Mouse (Mus musculus) adrenal gland, postnatal 14 days (tissue): Measurements from ENCODE around the gene Atad1. TPM values are rescaled to one million over a fixed set of nuclear protein-coding genes. Genes with fewer than 3 reads are reported as not detected.
"Not testable (repeated sequence)": the region's sequence is repeated elsewhere in the genome, so short reads cannot be mapped to it uniquely, and the experiment has no call there.

Source experiments
- DNase-seq: peaks from one replicate; pipeline ENCODE4 v3.0.0; 2021; ENCODE audit warnings: mixed read lengths
- total RNA-seq: library from RNA; stranded (reverse); gene quantifications from 2 replicates; pipeline ENCODE4 v1.2.3, GENCODE M21; 2021

The Atad1 gene
- total RNA-seq, 1 experiment from 2014 or later, result 65.0 TPM

DNA sequence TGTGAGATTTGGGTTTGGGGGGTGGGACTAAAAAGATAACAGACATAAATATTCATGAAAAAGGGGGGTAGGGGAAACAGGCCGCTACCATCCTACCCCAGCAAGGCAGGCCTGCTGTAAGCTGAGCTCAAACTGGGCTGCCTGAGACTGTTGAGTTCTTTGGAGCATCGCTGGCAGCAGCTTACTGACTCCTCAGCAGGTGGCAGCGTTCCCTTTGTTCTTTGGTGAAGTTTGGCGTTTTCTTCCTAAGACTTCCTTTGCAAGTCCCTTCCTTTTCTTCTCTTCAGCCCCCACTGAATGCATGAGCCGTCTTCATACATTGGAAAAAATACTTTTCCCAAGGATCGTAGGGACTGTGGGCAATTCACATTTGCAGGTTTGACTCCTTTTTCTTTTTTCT is 9.8 kb upstream of the Atad1 start:
- peak; percentile 24 for DNase-seq

- DNase-seq, result no peak
Measured at GRCm38 (mm10) chr19:32740641-32741345, 1.2 kb upstream of the Atad1 start.

- no peak for DNase-seq
Measured at GRCm38 (mm10) chr19:32737844-32738243, 1.7 kb downstream of the Atad1 start.

- no peak for DNase-seq
Measured at GRCm38 (mm10) chr19:32732922-32733321, 6.7 kb downstream of the Atad1 start.

GRCm38 (mm10) chr19:32729785-32730184 is 9.8 kb downstream of the Atad1 start:
- DNase-seq, result no peak

GRCm38 (mm10) chr19:32726451-32727325 is 12.9 kb downstream of the Atad1 start:
- DNase-seq, result no peak

- no peak for DNase-seq
Measured at GRCm38 (mm10) chr19:32723817-32724216, 15.8 kb downstream of the Atad1 start.

- DNase-seq, result no peak
Measured at GRCm38 (mm10) chr19:32720319-32720718, 19.3 kb downstream of the Atad1 start.

- no peak for DNase-seq
Measured at GRCm38 (mm10) chr19:32717590-32717989, 22.0 kb downstream of the Atad1 start.

GRCm38 (mm10) chr19:32715681-32716080 is 23.9 kb downstream of the Atad1 start:
- DNase-seq, result no peak

GRCm38 (mm10) chr19:32715201-32715600 is 24.4 kb downstream of the Atad1 start:
- DNase-seq, result peak; percentile 84

- DNase-seq, result no peak
Measured at GRCm38 (mm10) chr19:32713471-32713870, 26.1 kb downstream of the Atad1 start.

DNA sequence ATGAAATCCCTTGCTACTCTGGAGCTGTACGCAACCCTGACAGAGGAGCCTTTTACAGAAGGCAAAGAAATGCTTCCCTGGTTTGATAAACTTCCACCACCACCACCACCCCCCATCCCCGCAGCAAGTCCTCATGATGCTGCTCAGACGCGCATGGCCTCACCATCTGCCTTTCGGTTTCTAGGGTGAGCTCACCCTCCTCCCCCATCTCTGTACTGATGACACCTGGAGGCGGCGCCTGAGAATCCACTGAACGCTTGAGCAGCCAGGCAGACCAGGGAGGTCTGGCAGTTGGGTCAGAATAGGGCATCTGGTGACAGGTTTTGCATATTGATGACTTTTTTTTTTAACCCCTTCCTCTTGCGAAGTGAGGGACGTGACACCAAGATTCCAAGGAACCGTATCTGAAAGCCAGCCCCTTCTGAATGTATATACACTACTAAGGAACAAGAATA is 27.0 kb downstream of the Atad1 start:
- peak; percentile 88 for DNase-seq

DNA sequence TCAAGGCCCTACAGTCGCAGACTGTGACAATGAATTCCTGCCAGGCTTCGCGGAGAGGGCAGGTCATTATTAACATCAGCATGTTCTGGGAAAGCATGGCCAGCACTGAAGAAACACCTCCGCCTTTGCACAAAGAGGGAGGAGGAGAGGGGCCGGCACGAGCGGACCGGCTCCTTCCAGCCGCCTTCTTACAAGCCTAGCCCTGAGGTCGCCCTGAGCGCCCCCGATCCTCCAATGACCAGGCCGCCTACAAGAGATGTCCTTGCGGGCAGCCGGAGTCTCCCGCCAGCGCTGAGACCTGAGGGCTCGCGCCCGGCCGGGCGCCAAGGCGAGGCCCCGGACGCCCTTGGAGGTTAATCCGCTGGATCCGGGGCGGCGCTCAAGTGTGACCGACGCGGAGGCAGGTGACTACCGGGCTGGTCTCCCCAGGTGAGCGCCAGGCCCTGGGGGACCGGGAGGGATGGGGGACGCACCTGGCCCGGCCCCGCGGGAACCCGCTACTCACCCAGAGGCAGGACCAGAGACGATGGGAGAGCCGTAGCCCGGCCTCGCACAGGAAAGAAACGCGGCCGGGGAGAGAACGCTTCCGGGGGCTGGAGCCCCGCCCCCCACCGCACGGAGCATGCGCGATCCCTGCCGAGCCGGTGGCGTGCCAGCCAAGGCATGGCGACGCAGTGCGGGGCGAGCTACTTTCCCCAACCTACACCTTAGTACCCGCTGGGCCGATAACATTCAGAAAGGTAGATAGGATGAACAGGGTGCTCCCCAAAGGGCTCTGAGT is 27.6 kb downstream of the Atad1 start:
- peak; percentile 97 for DNase-seq

- DNase-seq, result no peak
Measured at GRCm38 (mm10) chr19:32710288-32710687, 29.3 kb downstream of the Atad1 start.

DNA sequence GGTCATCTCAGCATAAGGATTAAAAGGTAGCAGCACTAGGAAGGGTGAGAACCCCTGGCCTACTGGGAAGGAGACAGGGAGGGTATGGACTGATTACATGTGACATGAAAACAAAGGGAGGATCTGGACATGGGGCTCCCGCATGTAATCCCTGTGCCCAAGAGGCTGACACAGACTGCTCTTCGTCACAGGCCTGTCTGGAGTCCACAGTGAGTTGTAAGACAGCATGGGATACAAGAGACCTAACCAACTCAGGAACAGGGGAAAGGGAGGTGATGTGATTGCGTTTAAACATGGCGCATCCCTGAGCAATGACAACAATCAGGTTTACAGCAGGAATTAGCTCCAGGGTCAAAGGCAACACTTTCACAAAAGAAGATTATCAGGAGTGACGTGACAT is 30.6 kb downstream of the Atad1 start:
- DNase-seq, result no peak

DNA sequence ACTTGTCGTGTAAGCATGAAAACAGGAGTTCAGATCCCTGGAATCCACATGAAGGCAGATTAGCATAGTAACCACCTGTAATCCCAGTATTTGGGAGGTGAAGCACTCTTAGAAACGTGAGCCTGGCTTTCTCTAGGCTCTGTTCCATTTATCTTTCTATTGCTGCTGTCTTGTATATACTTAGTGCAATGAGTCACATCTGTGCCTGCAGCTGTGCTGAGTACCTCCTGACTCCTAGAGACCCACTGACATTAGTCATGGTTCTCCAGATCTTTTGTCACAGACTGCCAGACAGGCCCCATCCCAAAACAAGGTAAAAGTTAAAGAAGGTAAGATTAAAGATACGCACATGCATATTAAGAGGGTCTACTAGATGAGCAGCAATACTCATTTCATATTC is 37.4 kb downstream of the Atad1 start:
- DNase-seq, result no peak

- DNase-seq, result no peak
Measured at GRCm38 (mm10) chr19:32696674-32697073, 42.9 kb downstream of the Atad1 start.

- no peak for DNase-seq
Measured at GRCm38 (mm10) chr19:32689724-32690123, 49.9 kb downstream of the Atad1 start.

DNA sequence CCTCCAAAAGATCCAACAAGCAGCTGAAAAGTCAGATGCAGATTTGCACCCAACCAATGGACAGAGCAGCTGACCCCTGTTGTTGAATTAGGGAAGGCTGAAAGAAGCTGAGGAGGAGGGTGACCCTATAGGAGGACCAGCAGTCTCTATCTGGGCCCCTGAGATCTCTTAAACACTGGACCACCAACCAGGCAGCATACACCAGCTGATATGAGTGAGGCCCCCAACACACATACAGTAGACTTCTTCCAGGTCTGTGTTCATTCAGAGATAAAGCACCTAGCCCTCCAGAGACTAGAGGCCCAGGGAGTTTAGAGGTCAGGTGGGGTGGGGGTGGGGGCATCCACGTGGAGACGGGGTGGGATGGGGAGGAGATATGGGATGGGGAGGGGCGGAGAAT is 51.4 kb downstream of the Atad1 start:
- not testable (repeated sequence) for DNase-seq

- no peak for DNase-seq
Measured at GRCm38 (mm10) chr19:32687721-32688120, 51.9 kb downstream of the Atad1 start.

- DNase-seq, result no peak
Measured at GRCm38 (mm10) chr19:32683081-32683480, 56.5 kb downstream of the Atad1 start.

DNA sequence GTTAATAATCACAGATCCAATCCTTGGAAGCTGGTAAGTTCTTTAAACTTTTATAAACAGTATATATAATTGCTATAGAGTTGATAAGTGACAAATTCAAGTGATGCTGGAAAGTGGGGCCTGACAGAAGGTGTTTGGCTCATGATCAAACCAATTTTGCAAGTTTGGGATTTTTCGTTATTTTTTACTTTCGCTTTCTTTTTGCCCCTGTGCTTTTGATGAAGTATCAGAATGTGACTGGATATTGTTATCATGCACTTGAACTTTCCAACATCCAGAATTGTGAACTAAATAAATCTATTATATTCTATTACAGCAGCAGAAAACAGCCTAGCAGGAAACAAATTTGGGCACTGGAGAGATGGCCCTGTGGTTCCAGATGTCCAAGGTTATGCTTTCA is 58.7 kb downstream of the Atad1 start:
- no peak for DNase-seq
